Mouse (Mus musculus) thymus, postnatal 25 days (tissue): Measurements from ENCODE around the gene Kat6b.
"Not testable (repeated sequence)": the region's sequence is repeated elsewhere in the genome, so short reads cannot be mapped to it uniquely, and the experiment has no call there.

Experiments used
- DNase-seq: peaks from one replicate; pipeline ENCODE4 v3.0.0; 2022

The Kat6b gene

GRCm38 (mm10) chr14:21600628-21601027 lies 119.4 kb downstream of the Kat6b start:
- no peak for DNase-seq

GRCm38 (mm10) chr14:21602166-21602565 lies 120.9 kb downstream of the Kat6b start:
- no peak for DNase-seq

DNA sequence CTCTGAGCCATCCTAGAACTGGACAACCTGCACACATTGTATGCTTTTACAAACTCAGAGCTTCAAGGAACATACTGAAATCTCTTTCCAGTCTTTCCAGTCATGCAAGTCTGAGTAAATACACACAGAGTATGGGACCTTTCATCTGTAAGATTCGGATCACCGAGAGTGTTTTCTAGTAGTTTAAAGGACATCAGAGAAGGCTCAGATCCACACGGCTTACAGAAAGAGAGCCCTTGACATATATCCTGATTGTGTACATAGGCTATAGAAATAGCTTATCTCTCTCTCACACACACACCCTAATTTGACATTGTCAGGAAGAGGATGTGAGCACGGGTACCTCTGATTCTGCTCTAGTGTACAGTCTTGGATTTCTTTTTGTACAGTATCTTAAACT lies 121.7 kb downstream of the Kat6b start:
- DNase-seq, result no peak

- no peak for DNase-seq
Observed at GRCm38 (mm10) chr14:21607686-21608085, 126.5 kb downstream of the Kat6b start.

- no peak for DNase-seq
Observed at GRCm38 (mm10) chr14:21608886-21609285, 127.7 kb downstream of the Kat6b start.

DNA sequence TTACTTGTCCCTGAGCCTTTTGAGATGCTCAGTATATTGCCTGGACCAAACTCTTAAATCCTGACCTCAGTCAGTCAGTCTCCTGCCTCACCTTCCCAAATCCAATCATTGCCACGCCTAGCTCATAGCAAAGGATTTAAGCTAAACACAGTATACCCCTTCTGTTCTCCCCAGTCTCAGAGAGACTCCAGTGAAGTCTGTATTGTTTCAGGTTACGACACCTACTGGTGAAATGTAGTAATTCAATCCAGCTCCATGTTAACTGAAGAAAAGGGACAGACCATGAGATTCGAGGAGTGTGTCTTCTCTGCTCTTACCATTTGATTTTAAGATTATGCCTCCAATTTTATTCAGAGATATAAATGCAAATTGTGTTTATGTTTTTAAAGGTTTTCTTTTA lies 129.0 kb downstream of the Kat6b start:
- DNase-seq, result peak; percentile 16

GRCm38 (mm10) chr14:21613031-21613430 lies 131.8 kb downstream of the Kat6b start:
- no peak for DNase-seq

- no peak for DNase-seq
Observed at GRCm38 (mm10) chr14:21614103-21614502, 132.9 kb downstream of the Kat6b start.

GRCm38 (mm10) chr14:21615853-21616252 lies 134.6 kb downstream of the Kat6b start:
- no peak for DNase-seq

DNA sequence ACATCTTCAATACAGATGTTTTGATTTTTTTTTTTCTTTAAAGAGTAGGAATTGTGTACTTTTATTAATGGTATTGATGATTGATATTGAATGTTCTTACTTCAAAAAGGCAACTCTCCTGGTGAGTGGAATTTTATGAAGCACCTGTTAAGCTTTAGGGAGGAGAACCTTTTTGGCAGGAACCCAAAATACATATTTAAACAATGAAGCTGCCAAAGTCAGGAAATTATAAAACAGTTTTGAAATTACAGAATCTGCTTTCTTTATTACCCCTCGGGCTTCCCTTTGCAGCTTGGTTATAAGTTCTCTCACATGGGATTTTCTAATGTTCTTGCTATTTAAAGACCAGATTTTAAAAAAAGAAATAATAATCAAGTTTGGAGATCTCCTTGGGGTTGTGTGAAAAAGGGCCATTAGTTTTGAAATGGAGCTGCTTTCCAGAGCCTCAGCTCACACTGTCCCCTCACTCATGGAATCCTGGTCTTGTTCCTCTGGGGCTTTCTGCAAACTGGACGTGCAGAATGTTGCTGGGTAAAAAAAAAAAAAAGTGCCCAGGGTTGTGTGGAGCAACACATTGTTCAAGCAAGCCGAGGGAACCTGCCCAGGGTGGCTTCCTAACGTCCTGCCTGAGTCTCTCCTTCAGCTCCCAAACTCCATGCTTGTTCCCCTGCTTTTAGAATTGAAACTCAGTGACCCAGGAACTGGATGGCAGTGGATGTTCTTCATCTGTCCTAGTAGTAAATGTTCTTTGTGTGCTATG lies 136.2 kb downstream of the Kat6b start:
- DNase-seq, result no peak

GRCm38 (mm10) chr14:21619951-21620350 lies 138.7 kb downstream of the Kat6b start:
- DNase-seq, result no peak

DNA sequence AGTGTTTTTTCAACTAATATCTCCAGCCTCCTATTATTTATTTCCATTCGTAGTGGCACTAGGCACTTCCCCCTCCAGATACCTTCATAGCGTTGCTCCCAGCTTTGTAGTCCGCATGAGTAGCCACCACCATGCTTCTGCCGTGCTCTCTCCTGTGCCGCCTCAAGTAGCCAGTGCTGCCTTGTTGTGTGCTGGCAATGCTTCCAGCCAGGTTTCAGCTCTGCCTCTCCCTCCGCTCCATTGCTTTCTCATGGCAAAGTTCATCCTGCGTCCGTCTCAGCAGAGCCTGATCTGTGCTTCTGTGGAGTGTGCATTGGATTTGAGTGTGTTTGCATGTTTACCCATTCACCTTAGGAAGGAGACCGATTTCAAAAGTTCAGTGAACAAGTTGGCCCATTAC lies 144.7 kb downstream of the Kat6b start:
- DNase-seq, result no peak

GRCm38 (mm10) chr14:21631665-21632200 lies 150.5 kb downstream of the Kat6b start:
- no peak for DNase-seq

GRCm38 (mm10) chr14:21636548-21636947 lies 155.3 kb downstream of the Kat6b start:
- no peak for DNase-seq

- no peak for DNase-seq
Observed at GRCm38 (mm10) chr14:21640806-21641435, 159.7 kb downstream of the Kat6b start.

DNA sequence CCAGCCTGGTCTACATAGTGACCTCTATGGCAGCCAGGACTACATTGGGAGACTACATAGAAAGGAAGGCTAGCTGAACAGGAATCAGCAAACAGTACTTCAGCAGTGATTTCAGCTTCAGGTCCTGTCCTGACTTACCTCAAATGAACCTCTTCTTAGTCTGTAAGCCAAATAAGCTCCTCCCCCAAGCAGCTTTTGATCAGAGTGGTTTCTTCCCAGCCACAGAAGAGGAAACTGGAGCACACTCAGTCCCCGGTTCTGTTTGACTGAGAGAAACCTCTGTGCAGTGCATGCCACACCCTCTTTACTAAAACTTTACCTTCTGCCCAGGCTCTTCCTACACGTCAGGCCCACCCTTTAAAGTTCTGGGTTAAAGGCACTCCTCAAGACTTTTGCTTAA lies 172.6 kb downstream of the Kat6b start:
- DNase-seq, result peak; percentile 35

GRCm38 (mm10) chr14:21659155-21659554 lies 177.9 kb downstream of the Kat6b start:
- DNase-seq, result no peak

GRCm38 (mm10) chr14:21659652-21660051 lies 178.4 kb downstream of the Kat6b start:
- DNase-seq, result peak; percentile 66

DNA sequence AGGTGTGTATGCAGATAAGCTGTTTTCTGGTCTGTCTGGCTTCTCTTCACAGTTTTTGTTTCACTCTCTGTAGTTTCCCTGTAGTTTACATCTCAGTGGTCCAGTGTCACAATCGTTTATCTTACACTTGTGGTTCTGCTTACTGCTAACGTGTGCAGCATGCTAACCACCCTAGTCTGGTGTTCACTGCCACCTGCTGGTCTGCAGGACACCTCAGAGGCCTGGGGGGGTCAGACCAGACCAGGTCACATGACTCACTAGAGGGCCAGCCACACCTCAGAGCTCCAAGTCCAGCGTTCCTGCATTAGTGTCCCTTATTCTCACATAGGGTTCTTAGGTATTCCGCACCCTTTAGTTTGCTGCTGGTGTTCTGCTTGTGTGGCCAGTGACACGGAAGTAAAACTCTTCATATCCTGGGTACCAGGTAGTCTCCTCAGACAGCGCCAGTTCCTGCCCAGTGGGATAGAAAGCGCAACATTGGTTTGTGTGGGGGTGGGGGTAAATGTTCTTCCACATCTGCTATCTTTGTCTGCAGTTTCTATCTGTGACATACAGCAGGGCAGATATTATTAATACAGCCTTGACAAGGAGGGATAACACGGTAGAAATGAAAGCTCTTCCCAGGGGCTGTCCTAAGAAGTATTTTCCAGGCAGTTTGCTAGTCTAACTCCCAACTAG lies 181.4 kb downstream of the Kat6b start:
- no peak for DNase-seq

DNA sequence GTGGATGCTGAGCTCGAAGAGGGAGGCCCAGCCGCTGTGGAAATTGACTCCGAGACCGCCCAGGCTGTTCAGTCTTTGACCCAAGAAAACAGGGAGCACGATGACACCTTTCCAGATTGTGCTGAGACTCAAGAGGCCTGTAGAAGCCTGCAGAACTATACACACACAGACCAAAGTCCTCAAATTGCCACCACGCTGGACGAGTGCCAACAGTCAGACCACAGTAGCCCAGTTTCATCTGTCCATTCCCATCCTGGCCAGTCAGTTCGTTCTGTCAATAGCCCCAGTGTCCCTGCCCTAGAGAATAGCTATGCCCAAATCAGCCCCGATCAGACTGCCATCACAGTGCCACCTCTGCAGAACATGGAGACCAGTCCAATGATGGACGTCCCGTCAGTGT lies 188.0 kb downstream of the Kat6b start:
- DNase-seq, result no peak

GRCm38 (mm10) chr14:21669633-21670421 lies 188.6 kb downstream of the Kat6b start:
- DNase-seq, result no peak

GRCm38 (mm10) chr14:21670422-21671006 lies 189.3 kb downstream of the Kat6b start:
- not testable (repeated sequence) for DNase-seq

DNA sequence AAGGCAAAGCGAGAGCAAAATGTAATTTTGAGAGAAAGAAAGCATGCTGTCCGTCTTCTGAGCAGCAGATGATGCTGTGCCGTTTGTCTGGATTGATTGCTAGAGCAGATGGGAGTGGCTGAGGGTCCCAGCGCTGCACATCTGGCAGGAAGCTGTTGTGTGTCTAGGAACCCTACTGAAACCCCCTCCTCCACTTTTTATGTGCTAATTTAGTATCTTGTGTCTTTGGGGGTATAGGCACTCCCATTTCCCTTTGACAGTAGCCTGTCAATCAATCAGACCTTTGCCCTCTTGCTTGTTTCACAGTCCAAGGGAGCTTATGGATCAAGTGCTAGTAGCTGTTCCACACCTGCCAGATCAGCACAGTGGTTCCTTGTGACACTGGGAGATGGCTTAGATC lies 191.9 kb downstream of the Kat6b start:
- DNase-seq, result no peak
